Mouse (Mus musculus) liver, postnatal 0 days (tissue): ENCODE measurements around the gene Fam107b.

Source experiments
- CTCF ChIP-seq: sonication (generic); IDR thresholded peaks from 2 replicates; pipeline ENCODE4 v1.5.1; 2016; ENCODE audit warnings: antibody characterized with exemption, low read depth
- EP300 ChIP-seq: IDR thresholded peaks from 2 replicates; pipeline ENCODE4 v1.6.1; 2016; ENCODE audit warnings: antibody characterized with exemption, low read depth, mild to moderate bottlenecking

DNA sequence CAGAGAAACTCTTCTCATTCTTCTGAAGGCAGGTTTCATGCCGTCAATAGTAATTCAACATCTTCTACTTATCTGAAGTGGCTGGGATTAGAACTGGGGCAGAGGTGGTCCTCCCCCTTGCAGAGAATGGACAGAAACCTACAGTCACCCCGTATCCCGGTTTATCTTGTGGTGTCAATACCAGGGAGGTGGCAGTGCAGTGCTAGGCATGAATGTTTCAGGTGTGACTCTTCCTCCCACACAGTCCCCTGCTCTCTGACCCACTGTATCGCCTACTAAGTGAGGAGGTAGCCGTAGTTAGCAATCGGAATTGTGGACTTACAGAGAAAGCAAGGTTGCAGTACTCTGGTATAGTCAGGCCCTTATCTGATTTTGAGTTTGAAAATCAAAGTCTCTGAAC lies 201.2 kb downstream of the Fam107b start:
- TF ChIP-seq EP300, result no peak
- TF ChIP-seq CTCF, result no peak
